Mouse (Mus musculus): ENCODE measurements around the gene Pou5f1. TPM values are rescaled to one million over a fixed set of nuclear protein-coding genes. Genes with fewer than 3 reads are reported as not detected.

Gene Pou5f1
- polyA plus RNA-seq, 1 experiment from 2014 or later = not detected

GRCm38 (mm10) chr17:35557351-35557750 is 51.5 kb downstream of the Pou5f1 start:
- Histone ChIP-seq H3K27ac (ENCODE audit: low read depth) (no peak overlapping the region), H3K9me3 (ENCODE audit: control insufficient read depth, low read length) (no peaks in the 10 kb centered on the region), H3K4me3 (ENCODE audit: low read depth, low read length) (no peak overlapping the region), H3K9ac (ENCODE audit: low read length) (no peak overlapping the region), H3K36me3 (ENCODE audit: control insufficient read depth, insufficient read depth, low read length) (no peaks in the 10 kb centered on the region), H3K4me1 (replicated peaks; ENCODE audit: control insufficient read depth, insufficient read depth, low read length) (no peaks in the 10 kb centered on the region), H3K27me3 (replicated peaks; ENCODE audit: control insufficient read depth, insufficient read depth, low read length) (no peaks in the 10 kb centered on the region), H3K4me2 (ENCODE audit: low read length) (no peak overlapping the region)
- ATAC-seq (replicated peaks; ENCODE audit: low FRiP score, low TSS enrichment, low read depth) = 0 out of 2 replicates have a peak, but pooled peaks have one; percentile 36
- DNase-seq (ENCODE audit: low spot score) = no peak
- 59% methylated on average over 9 of the region's 9 CpGs for WGBS

- H3K4me3 ChIP-seq (ENCODE audit: low read depth, low read length) = no peak overlapping the region
- H3K9ac ChIP-seq (ENCODE audit: low read length) = no peak overlapping the region
- no peak overlapping the region for H3K4me2 ChIP-seq (ENCODE audit: low read length)
- H3K4me1 ChIP-seq (replicated peaks; ENCODE audit: control insufficient read depth, insufficient read depth, low read length) = no peaks in the 10 kb centered on the region
- H3K27me3 ChIP-seq (replicated peaks; ENCODE audit: control insufficient read depth, insufficient read depth, low read length) = no peaks in the 10 kb centered on the region
- 57% methylated on average over 8 of the region's 8 CpGs for WGBS
- H3K36me3 ChIP-seq (ENCODE audit: control insufficient read depth, insufficient read depth, low read length) = no peaks in the 10 kb centered on the region
- no peak for ATAC-seq (replicated peaks; ENCODE audit: low FRiP score, low TSS enrichment, low read depth)
- no peak for DNase-seq (ENCODE audit: low spot score)
- H3K27ac ChIP-seq (ENCODE audit: low read depth) = no peak overlapping the region
- no peaks in the 10 kb centered on the region for H3K9me3 ChIP-seq (ENCODE audit: control insufficient read depth, low read length)
Measured at GRCm38 (mm10) chr17:35558216-35558615, 52.4 kb downstream of the Pou5f1 start.

Other genes starting within 250 kb of the Pou5f1 start
- gene H2-D1, start 243.3 kb upstream of the Pou5f1 start, polyA plus RNA-seq (2014; fragmentation: Nextera tagmentation; extraction: Ambion mirVana) = 102 and 108 TPM in 2 replicates
- 1.2 and 1.6 TPM in 2 replicates for gene H2-Q1, start 185.6 kb upstream of the Pou5f1 start, polyA plus RNA-seq (2014; fragmentation: Nextera tagmentation; extraction: Ambion mirVana)
- 37.3 and 39.1 TPM in 2 replicates for gene H2-Q2, start 163.8 kb upstream of the Pou5f1 start, polyA plus RNA-seq (2014; fragmentation: Nextera tagmentation; extraction: Ambion mirVana)
- 2.5 and 4.4 TPM in 2 replicates for gene H2-Q4, start 126.4 kb upstream of the Pou5f1 start, polyA plus RNA-seq (2014; fragmentation: Nextera tagmentation; extraction: Ambion mirVana)
- gene H2-Q6, start 81.2 kb upstream of the Pou5f1 start, polyA plus RNA-seq (2014; fragmentation: Nextera tagmentation; extraction: Ambion mirVana) = 2.0 and 2.1 TPM in 2 replicates
- 8.1 and 9.0 TPM in 2 replicates for gene H2-Q7, start 66.9 kb upstream of the Pou5f1 start, polyA plus RNA-seq (2014; fragmentation: Nextera tagmentation; extraction: Ambion mirVana)
- 6.3 and 10.0 TPM in 2 replicates for gene H2-Q10, start 35.9 kb upstream of the Pou5f1 start, polyA plus RNA-seq (2014; fragmentation: Nextera tagmentation; extraction: Ambion mirVana)
- gene Tcf19, start 10.8 kb downstream of the Pou5f1 start, polyA plus RNA-seq (2014; fragmentation: Nextera tagmentation; extraction: Ambion mirVana) = 68.7 and 79.4 TPM in 2 replicates
- 13.6 and 15.9 TPM in 2 replicates for gene Cchcr1, start 11.1 kb downstream of the Pou5f1 start, polyA plus RNA-seq (2014; fragmentation: Nextera tagmentation; extraction: Ambion mirVana)
- gene Psors1c2, start 27.2 kb downstream of the Pou5f1 start, polyA plus RNA-seq (2014; fragmentation: Nextera tagmentation; extraction: Ambion mirVana) = 0.36 and 0.66 TPM in 2 replicates
- gene Cdsn, start 46.1 kb downstream of the Pou5f1 start, polyA plus RNA-seq (2014; fragmentation: Nextera tagmentation; extraction: Ambion mirVana) = 0.11 and 0.12 TPM in 2 replicates
- not detected in 2 replicates for gene 2300002M23Rik, start 61.4 kb downstream of the Pou5f1 start, polyA plus RNA-seq (2014; fragmentation: Nextera tagmentation; extraction: Ambion mirVana)
- 3.3 and 3.6 TPM in 2 replicates for gene Sfta2, start 95.5 kb downstream of the Pou5f1 start, polyA plus RNA-seq (2014; fragmentation: Nextera tagmentation; extraction: Ambion mirVana)
- not detected in 2 replicates for gene Gm9573, start 120.6 kb downstream of the Pou5f1 start, polyA plus RNA-seq (2014; fragmentation: Nextera tagmentation; extraction: Ambion mirVana)
- gene Mucl3, start 137.7 kb downstream of the Pou5f1 start, polyA plus RNA-seq (2014; fragmentation: Nextera tagmentation; extraction: Ambion mirVana) = 0.39 and 0.77 TPM in 2 replicates
- 16.0 and 18.1 TPM in 2 replicates for gene Vars2, start 161.6 kb downstream of the Pou5f1 start, polyA plus RNA-seq (2014; fragmentation: Nextera tagmentation; extraction: Ambion mirVana)
- gene Gtf2h4, start 167.7 kb downstream of the Pou5f1 start, polyA plus RNA-seq (2014; fragmentation: Nextera tagmentation; extraction: Ambion mirVana) = 47.2 and 49.9 TPM in 2 replicates
- 44.6 and 45.1 TPM in 2 replicates for gene Ddr1, start 198.6 kb downstream of the Pou5f1 start, polyA plus RNA-seq (2014; fragmentation: Nextera tagmentation; extraction: Ambion mirVana)